Mouse (Mus musculus): ENCODE results near the gene Hebp1. TPM values are rescaled to one million over a fixed set of nuclear protein-coding genes. Genes with fewer than 3 reads are reported as not detected.

The Hebp1 gene
- polyA plus RNA-seq, 1 experiment from 2014 or later: 2.9 TPM

DNA sequence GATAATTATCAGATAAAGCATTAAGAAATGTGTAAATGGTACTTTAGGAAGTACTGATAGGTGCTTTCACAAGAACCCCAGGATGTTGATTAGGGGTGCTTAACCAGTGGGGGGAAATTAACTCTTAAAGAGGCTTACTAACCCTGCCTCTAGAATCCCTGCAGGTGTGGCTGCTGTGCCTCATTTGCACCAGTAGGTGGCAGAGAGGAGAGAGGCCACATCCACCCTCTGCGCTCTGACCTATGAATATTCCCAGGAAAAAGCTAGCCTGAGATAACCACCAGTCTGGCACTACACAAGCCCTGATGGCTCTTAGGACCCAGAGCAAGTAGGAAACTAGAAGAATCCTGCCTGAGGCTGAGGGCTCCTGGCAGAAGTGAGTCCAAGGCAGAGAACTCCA, 49.3 kb downstream of the Hebp1 start:
- DNase-seq (ENCODE audit: low spot score, missing footprints) (peak; percentile 86), ATAC-seq (ENCODE audit: low FRiP score) (peak; percentile 50; the same call in 1 of the 2 replicates)
- Histone ChIP-seq H3K36me3 (ENCODE audit: control insufficient read depth, insufficient read depth, low read length) (no peaks in the 10 kb centered on the region), H3K9me3 (ENCODE audit: control insufficient read depth, low read length) (peaks cover 3% of the 10 kb centered on the region; the same call in 1 of the 2 replicates), H3K4me1 (ENCODE audit: control insufficient read depth, insufficient read depth, low read length) (no peaks in the 10 kb centered on the region), H3K27me3 (ENCODE audit: control insufficient read depth, insufficient read depth, low read length) (no peaks in the 10 kb centered on the region), H3K9ac (ENCODE audit: low read length) (no peak overlapping the region), H3K4me2 (no peak overlapping the region), H3K27ac (ENCODE audit: low read depth, low read length) (no peak overlapping the region), H3K4me3 (ENCODE audit: low read depth, low read length) (no peak overlapping the region)
- 22% methylated on average over 1 of the region's 1 CpGs for WGBS

DNA sequence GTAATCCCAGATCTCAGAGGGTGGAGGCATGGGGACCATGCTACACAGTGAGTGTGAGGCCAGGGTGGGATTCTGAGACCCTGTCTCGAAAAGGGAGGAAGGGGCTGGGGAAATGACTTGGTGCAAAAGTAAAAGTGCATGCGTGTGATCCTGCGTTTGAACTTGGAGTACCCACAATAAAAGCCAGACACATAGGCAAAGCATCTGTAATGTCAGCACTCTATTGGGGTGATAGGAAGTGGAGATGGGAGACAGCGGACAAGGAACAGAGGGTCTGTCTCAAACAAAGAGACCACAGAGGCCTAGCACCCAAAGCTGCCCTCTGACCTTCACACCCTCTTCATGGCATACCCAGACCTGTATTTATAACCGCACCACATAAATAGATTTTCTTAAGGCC, 51.8 kb downstream of the Hebp1 start:
- Histone ChIP-seq H3K4me3 (ENCODE audit: low read depth, low read length) (no peak overlapping the region), H3K4me2 (no peak overlapping the region), H3K4me1 (ENCODE audit: control insufficient read depth, insufficient read depth, low read length) (no peaks in the 10 kb centered on the region), H3K27ac (ENCODE audit: low read depth, low read length) (no peak overlapping the region), H3K9me3 (ENCODE audit: control insufficient read depth, low read length) (no peaks in the 10 kb centered on the region), H3K36me3 (ENCODE audit: control insufficient read depth, insufficient read depth, low read length) (no peaks in the 10 kb centered on the region), H3K9ac (ENCODE audit: low read length) (no peak overlapping the region), H3K27me3 (ENCODE audit: control insufficient read depth, insufficient read depth, low read length) (no peaks in the 10 kb centered on the region)
- 93% methylated on average over 5 of the region's 5 CpGs for WGBS
- peak; percentile 51 for DNase-seq (ENCODE audit: low spot score, missing footprints)
- ATAC-seq (ENCODE audit: low FRiP score): no peak

GRCm38 (mm10) chr6:135144516-135144915, 53.3 kb downstream of the Hebp1 start:
- 11% methylated on average over 3 of the region's 3 CpGs for WGBS
- Histone ChIP-seq H3K9me3 (ENCODE audit: control insufficient read depth, low read length) (no peaks in the 10 kb centered on the region), H3K9ac (ENCODE audit: low read length) (no peak overlapping the region), H3K27ac (ENCODE audit: low read depth, low read length) (no peak overlapping the region), H3K36me3 (ENCODE audit: control insufficient read depth, insufficient read depth, low read length) (no peaks in the 10 kb centered on the region), H3K4me1 (ENCODE audit: control insufficient read depth, insufficient read depth, low read length) (no peaks in the 10 kb centered on the region), H3K27me3 (ENCODE audit: control insufficient read depth, insufficient read depth, low read length) (no peaks in the 10 kb centered on the region), H3K4me2 (no peak overlapping the region), H3K4me3 (ENCODE audit: low read depth, low read length) (no peak overlapping the region)
- DNase-seq (ENCODE audit: low spot score, missing footprints) (peak; percentile 82), ATAC-seq (ENCODE audit: low FRiP score) (no peak; the same call in 1 of the 2 replicates)

DNA sequence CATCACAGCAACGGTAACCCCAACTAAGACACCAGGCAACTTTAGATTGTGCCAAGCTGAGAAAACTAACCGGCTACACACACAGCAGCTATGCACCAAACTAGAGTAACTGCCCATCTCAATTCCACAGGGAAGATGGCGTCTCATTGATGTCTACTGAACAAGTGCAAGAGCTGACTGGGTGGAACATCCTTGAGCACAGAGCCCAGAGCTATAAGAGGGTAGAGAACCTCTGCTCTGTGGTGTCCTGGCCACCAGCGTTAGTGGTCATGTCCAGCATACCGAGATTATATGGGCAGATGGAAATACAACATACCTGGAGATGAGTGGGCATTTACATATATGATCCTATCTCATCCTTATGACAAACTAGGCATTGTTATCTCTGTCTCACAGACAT, 54.7 kb downstream of the Hebp1 start:
- DNase-seq (ENCODE audit: low spot score, missing footprints): peak; percentile 64
- no peak for ATAC-seq (ENCODE audit: low FRiP score)
- Histone ChIP-seq H3K27ac (ENCODE audit: low read depth, low read length) (no peak overlapping the region), H3K9ac (ENCODE audit: low read length) (no peak overlapping the region), H3K27me3 (ENCODE audit: control insufficient read depth, insufficient read depth, low read length) (no peaks in the 10 kb centered on the region), H3K36me3 (ENCODE audit: control insufficient read depth, insufficient read depth, low read length) (no peaks in the 10 kb centered on the region), H3K9me3 (ENCODE audit: control insufficient read depth, low read length) (no peaks in the 10 kb centered on the region), H3K4me3 (ENCODE audit: low read depth, low read length) (no peak overlapping the region), H3K4me2 (no peak overlapping the region), H3K4me1 (ENCODE audit: control insufficient read depth, insufficient read depth, low read length) (no peaks in the 10 kb centered on the region)
- 90% methylated on average over 5 of the region's 5 CpGs for WGBS

DNA sequence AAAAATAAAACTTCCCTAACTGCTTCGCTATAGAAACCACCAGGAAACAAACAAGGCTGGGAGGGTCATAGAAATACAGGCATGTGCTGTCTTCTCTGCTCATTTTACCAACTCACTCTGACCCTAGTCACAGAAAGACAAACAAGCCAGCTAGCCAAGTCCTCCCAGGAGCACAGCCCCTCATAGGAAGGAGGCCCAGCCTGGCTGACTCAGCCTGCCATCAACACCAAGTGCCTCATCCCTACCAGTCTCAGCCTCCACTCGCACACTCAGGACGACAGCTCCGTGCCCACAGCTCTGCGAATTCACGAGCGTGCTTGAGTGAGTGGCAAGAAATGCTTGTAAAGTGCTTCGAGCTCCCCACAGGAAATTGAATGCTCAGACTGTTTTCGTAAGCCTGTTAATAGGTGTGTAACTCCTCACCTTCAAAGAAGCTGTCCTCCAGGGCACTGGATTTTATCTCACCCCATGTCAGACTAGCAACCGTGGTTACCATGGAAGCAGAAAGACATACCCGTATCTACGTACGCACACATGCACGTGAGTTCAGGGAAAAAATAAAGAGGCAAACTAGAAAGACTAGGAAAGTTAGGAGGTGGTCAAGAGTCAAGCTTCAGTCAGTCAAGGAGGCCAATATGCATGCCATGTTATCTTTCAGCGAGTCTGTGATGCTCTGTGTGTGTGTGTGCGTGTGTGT, 56.2 kb downstream of the Hebp1 start:
- H3K9me3 ChIP-seq (ENCODE audit: control insufficient read depth, low read length): no peaks in the 10 kb centered on the region
- no peak overlapping the region for H3K9ac ChIP-seq (ENCODE audit: low read length)
- H3K36me3 ChIP-seq (ENCODE audit: control insufficient read depth, insufficient read depth, low read length): no peaks in the 10 kb centered on the region
- no peaks in the 10 kb centered on the region for H3K27me3 ChIP-seq (ENCODE audit: control insufficient read depth, insufficient read depth, low read length)
- WGBS: 86% methylated on average over 16 of the region's 16 CpGs
- no peak overlapping the region for H3K27ac ChIP-seq (ENCODE audit: low read depth, low read length)
- peak; percentile 12 for DNase-seq (ENCODE audit: low spot score, missing footprints)
- no peak overlapping the region for H3K4me3 ChIP-seq (ENCODE audit: low read depth, low read length)
- H3K4me2 ChIP-seq: no peak overlapping the region
- peaks cover 3% of the 10 kb centered on the region; the same call in 1 of the 2 replicates for H3K4me1 ChIP-seq (ENCODE audit: control insufficient read depth, insufficient read depth, low read length)
- no peak for ATAC-seq (ENCODE audit: low FRiP score)

DNA sequence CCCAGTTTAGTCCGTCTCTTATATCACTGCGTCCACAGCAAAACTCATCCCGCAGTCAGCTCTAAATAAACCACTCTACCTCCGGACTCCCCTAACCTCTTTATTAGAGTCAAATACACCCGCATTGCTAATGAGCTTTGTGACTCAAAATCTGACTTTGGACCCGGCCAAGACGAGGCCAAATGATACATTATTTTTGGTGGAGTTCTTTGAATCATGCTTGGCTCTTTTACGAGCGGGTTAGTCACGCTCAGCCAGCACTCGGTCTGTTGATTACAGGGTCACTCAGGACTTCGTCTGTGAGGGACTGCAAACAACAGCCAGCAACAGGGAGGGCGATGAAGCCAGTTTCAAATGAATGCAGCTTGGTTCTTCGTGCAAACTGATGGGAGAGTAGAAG, 59.1 kb downstream of the Hebp1 start:
- DNase-seq (ENCODE audit: low spot score, missing footprints) (peak; percentile 77), ATAC-seq (ENCODE audit: low FRiP score) (no peak)
- Histone ChIP-seq H3K27ac (ENCODE audit: low read depth, low read length) (no peak overlapping the region), H3K36me3 (ENCODE audit: control insufficient read depth, insufficient read depth, low read length) (no peaks in the 10 kb centered on the region), H3K4me2 (no peak overlapping the region), H3K9me3 (ENCODE audit: control insufficient read depth, low read length) (no peaks in the 10 kb centered on the region), H3K4me1 (ENCODE audit: control insufficient read depth, insufficient read depth, low read length) (peaks cover 6% of the 10 kb centered on the region; the same call in 1 of the 2 replicates), H3K9ac (ENCODE audit: low read length) (no peak overlapping the region), H3K27me3 (ENCODE audit: control insufficient read depth, insufficient read depth, low read length) (no peaks in the 10 kb centered on the region), H3K4me3 (ENCODE audit: low read depth, low read length) (no peak overlapping the region)
- WGBS: 68% methylated on average over 14 of the region's 14 CpGs

DNA sequence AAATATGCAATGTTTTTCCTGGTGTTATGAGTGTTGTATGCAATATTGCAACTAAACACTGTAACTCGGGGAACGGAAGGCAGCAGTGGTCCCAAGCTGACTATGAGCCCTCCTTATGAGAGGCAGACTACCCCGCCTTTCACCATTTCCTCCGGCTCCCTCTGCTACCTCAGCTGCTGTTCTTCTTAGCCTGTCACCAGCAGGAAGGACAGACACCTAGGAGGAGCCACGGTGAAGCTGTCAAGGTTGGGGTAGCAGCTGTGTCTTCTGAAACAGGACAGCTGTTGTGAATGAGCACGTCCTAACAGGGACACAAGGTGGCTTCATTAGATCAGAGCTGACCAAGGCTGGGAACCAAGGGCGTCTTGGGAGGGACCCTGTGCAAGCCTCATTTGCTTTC, 59.6 kb downstream of the Hebp1 start:
- H3K4me3 ChIP-seq (ENCODE audit: low read depth, low read length): no peak overlapping the region
- H3K9me3 ChIP-seq (ENCODE audit: control insufficient read depth, low read length): no peaks in the 10 kb centered on the region
- peak; percentile 82 for DNase-seq (ENCODE audit: low spot score, missing footprints)
- no peaks in the 10 kb centered on the region for H3K36me3 ChIP-seq (ENCODE audit: control insufficient read depth, insufficient read depth, low read length)
- H3K9ac ChIP-seq (ENCODE audit: low read length): no peak overlapping the region
- 87% methylated on average over 7 of the region's 7 CpGs for WGBS
- peaks cover 6% of the 10 kb centered on the region; the same call in 1 of the 2 replicates for H3K4me1 ChIP-seq (ENCODE audit: control insufficient read depth, insufficient read depth, low read length)
- H3K4me2 ChIP-seq: no peak overlapping the region
- no peaks in the 10 kb centered on the region for H3K27me3 ChIP-seq (ENCODE audit: control insufficient read depth, insufficient read depth, low read length)
- no peak for ATAC-seq (ENCODE audit: low FRiP score)
- no peak overlapping the region for H3K27ac ChIP-seq (ENCODE audit: low read depth, low read length)

DNA sequence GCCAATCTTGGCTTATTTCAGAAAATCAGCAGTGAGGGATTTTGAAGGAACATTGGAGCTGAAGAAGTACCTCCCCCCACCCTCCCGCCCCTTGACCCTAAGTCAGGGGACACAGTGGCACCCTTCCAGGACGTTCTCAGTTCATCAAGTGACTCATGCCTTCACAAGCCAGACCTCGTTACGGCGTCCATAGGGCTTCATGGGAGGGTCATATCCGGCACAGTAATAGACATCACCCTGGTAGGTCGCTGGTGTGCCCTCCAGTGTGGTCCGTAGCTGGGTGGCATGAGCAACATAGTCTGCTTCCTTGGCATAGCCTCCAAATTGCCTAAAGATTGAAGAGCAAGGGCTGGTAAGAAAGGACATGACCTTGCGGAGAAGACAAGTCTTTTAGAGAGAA, 60.1 kb downstream of the Hebp1 start:
- Histone ChIP-seq H3K4me2 (no peak overlapping the region), H3K4me1 (ENCODE audit: control insufficient read depth, insufficient read depth, low read length) (peaks cover 6% of the 10 kb centered on the region; the same call in 1 of the 2 replicates), H3K9ac (ENCODE audit: low read length) (no peak overlapping the region), H3K27ac (ENCODE audit: low read depth, low read length) (no peak overlapping the region), H3K4me3 (ENCODE audit: low read depth, low read length) (no peak overlapping the region), H3K27me3 (ENCODE audit: control insufficient read depth, insufficient read depth, low read length) (no peaks in the 10 kb centered on the region), H3K36me3 (ENCODE audit: control insufficient read depth, insufficient read depth, low read length) (no peaks in the 10 kb centered on the region), H3K9me3 (ENCODE audit: control insufficient read depth, low read length) (no peaks in the 10 kb centered on the region)
- WGBS: 86% methylated on average over 9 of the region's 9 CpGs
- DNase-seq (ENCODE audit: low spot score, missing footprints) (no peak), ATAC-seq (ENCODE audit: low FRiP score) (no peak)

DNA sequence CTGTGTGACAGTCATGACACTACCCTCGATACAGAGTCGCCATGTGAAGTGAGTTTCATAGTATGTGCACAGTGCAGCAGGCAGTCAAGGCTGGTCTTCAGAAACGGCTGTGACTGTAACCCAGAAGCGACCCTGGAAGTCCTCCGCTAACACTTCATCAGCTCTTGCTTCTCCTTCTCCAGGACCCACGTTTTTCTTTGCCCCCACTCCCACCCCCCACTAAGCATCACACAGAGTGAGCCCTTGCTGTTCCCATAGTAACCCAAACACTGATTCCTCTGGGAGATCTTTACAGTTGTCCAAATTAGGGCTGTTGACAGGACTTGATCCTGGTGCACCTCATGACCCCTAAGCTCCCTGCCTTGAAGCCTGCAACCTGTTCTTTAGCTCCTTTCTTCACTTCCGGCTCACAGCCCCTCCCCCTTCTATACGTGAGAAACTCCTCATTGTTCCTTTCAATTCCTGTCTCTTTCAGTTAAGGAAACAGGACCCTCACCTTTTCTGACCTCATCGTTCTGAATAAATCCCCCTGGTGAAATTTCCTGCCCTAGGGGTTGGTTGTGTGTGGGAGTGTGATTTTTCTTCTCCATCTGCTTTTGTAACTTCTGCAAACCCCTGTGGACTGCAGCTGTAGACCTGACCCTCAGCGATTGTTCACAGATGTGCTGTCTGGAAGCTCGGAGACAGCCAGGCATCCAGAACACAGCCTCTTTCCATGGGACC, 61.2 kb downstream of the Hebp1 start:
- ATAC-seq (ENCODE audit: low FRiP score): peak; percentile 48; the same call in 1 of the 2 replicates
- Histone ChIP-seq H3K9me3 (ENCODE audit: control insufficient read depth, low read length) (no peaks in the 10 kb centered on the region), H3K4me3 (ENCODE audit: low read depth, low read length) (no peak overlapping the region), H3K36me3 (ENCODE audit: control insufficient read depth, insufficient read depth, low read length) (no peaks in the 10 kb centered on the region), H3K9ac (ENCODE audit: low read length) (no peak overlapping the region), H3K4me2 (no peak overlapping the region), H3K4me1 (ENCODE audit: control insufficient read depth, insufficient read depth, low read length) (peaks cover 6% of the 10 kb centered on the region; the same call in 1 of the 2 replicates), H3K27ac (ENCODE audit: low read depth, low read length) (no peak overlapping the region), H3K27me3 (ENCODE audit: control insufficient read depth, insufficient read depth, low read length) (no peaks in the 10 kb centered on the region)
- peak; percentile 89 for DNase-seq (ENCODE audit: low spot score, missing footprints)
- 43% methylated on average over 11 of the region's 11 CpGs for WGBS

Measured in midbrain, embryonic 11.5 days (tissue).